Mouse (Mus musculus) ZHBTc4 (cell line): ENCODE results near the gene Rarg.
A peak's percentile ranks its signal among the peaks of the same experiment; 100 is the strongest.
"Not testable (repeated sequence)": the region's sequence is repeated elsewhere in the genome, so short reads cannot be mapped to it uniquely, and the experiment has no call there.

ENCODE experiments used
- DNase-seq: peaks from one replicate; pipeline ENCODE4 v3.0.0-alpha.2; 2011; ENCODE audit warnings: low read depth, low spot score

The Rarg gene

GRCm38 (mm10) chr15:102238543-102239259 is 18.6 kb downstream of the Rarg start:
- no peak for DNase-seq

GRCm38 (mm10) chr15:102235371-102236027 is 21.8 kb downstream of the Rarg start:
- peak; percentile 86 for DNase-seq

GRCm38 (mm10) chr15:102233896-102234295 is 23.4 kb downstream of the Rarg start:
- DNase-seq: no peak

GRCm38 (mm10) chr15:102232764-102233163 is 24.6 kb downstream of the Rarg start:
- no peak for DNase-seq

- DNase-seq: peak; percentile 51
These were observed 25.6 kb downstream of the Rarg start, which contains the start of gene Itgb7 for GRCm38 (mm10) chr15:102231748-102232147. TSS of gene Itgb7 (minus strand) at chr15:102231944.

- no peak for DNase-seq
These were observed 26.7 kb downstream of the Rarg start for GRCm38 (mm10) chr15:102230408-102231321.

- not testable (repeated sequence) for DNase-seq
These were observed 31.7 kb downstream of the Rarg start for GRCm38 (mm10) chr15:102225619-102226018.

- DNase-seq: no peak
These were observed 32.2 kb downstream of the Rarg start for GRCm38 (mm10) chr15:102224992-102225617.

- peak; percentile 80 for DNase-seq
These were observed 32.9 kb downstream of the Rarg start for GRCm38 (mm10) chr15:102224186-102224991.

- DNase-seq: peak; percentile 54
These were observed 34.9 kb downstream of the Rarg start for GRCm38 (mm10) chr15:102222386-102222785.

- no peak for DNase-seq
These were observed 40.0 kb downstream of the Rarg start for GRCm38 (mm10) chr15:102217325-102217724.

GRCm38 (mm10) chr15:102216459-102217228 is 40.7 kb downstream of the Rarg start:
- no peak for DNase-seq

- no peak for DNase-seq
These were observed 41.7 kb downstream of the Rarg start for GRCm38 (mm10) chr15:102215624-102216023.

- DNase-seq: no peak
These were observed 43.2 kb downstream of the Rarg start for GRCm38 (mm10) chr15:102214132-102214531.

- DNase-seq: peak; percentile 70
These were observed 45.4 kb downstream of the Rarg start for GRCm38 (mm10) chr15:102211895-102212294.

- peak; percentile 70 for DNase-seq
These were observed 46.5 kb downstream of the Rarg start for GRCm38 (mm10) chr15:102210816-102211215.

- DNase-seq: no peak
These were observed 48.2 kb downstream of the Rarg start for GRCm38 (mm10) chr15:102209114-102209513.

GRCm38 (mm10) chr15:102208092-102208561 is 49.2 kb downstream of the Rarg start:
- DNase-seq: no peak

- no peak for DNase-seq
These were observed 50.0 kb downstream of the Rarg start for GRCm38 (mm10) chr15:102207351-102207750.

- peak; percentile 35 for DNase-seq
These were observed 51.5 kb downstream of the Rarg start for GRCm38 (mm10) chr15:102205779-102206178.
